ENCODE assay signal across 8 mouse cellular contexts in genomic region chr1:73737083-73737482, GRCm38 (mm10).
DNase-seq lines count a peak whose midpoint lies in the region; ATAC-seq and TF ChIP-seq lines count a peak whose summit lies in the region.

No protein-coding gene starts in this region.

- H3K27me3 ChIP-seq in heart, adult 2 months (ENCODE audit: control insufficient read depth, insufficient read depth, low read length) = no peaks in the 10 kb centered on the region
- H3K27me3 ChIP-seq in ES-Bruce4 (ENCODE audit: control insufficient read depth, insufficient read depth, low read length, poor library complexity, severe bottlenecking) = no peaks in the 10 kb centered on the region
- no peaks in the 10 kb centered on the region for H3K27me3 ChIP-seq in embryonic facial prominence, embryonic 10.5 days (replicated peaks; ENCODE audit: low read depth, poor library complexity, severe bottlenecking)
- no peaks in the 10 kb centered on the region for H3K27me3 ChIP-seq in hindbrain, embryonic 16.5 days (replicated peaks; ENCODE audit: control insufficient read depth, insufficient read depth, low read length)

- H3K4me3 ChIP-seq in heart, adult 2 months = no peak overlapping the region
- no peak overlapping the region for H3K4me3 ChIP-seq in ES-Bruce4 (ENCODE audit: low read depth, low read length)
- H3K4me3 ChIP-seq in embryonic facial prominence, embryonic 10.5 days = no peak overlapping the region
- H3K4me3 ChIP-seq in hindbrain, embryonic 16.5 days (ENCODE audit: low read length) = no peak overlapping the region

- H3K9ac ChIP-seq in heart, adult 2 months (ENCODE audit: low read depth, low read length) = no peak overlapping the region
- H3K9ac ChIP-seq in ES-Bruce4 (ENCODE audit: low read depth, poor library complexity, severe bottlenecking) = no peak overlapping the region
- H3K9ac ChIP-seq in hindbrain, embryonic 16.5 days (ENCODE audit: low read depth, low read length) = no peak overlapping the region

- no peaks in the 10 kb centered on the region for H3K9me3 ChIP-seq in ES-Bruce4 (replicated peaks; ENCODE audit: control insufficient read depth, insufficient read depth, low read length, poor library complexity, severe bottlenecking)
- no peaks in the 10 kb centered on the region for H3K9me3 ChIP-seq in embryonic facial prominence, embryonic 10.5 days
- no peaks in the 10 kb centered on the region for H3K9me3 ChIP-seq in hindbrain, embryonic 16.5 days (ENCODE audit: control insufficient read depth, low read length)

- no peak overlapping the region for H3K27ac ChIP-seq in heart, adult 2 months
- no peak overlapping the region for H3K27ac ChIP-seq in ES-Bruce4 (ENCODE audit: insufficient read depth, low read length)
- no peak overlapping the region for H3K27ac ChIP-seq in embryonic facial prominence, embryonic 10.5 days (replicated peaks)
- no peak overlapping the region for H3K27ac ChIP-seq in hindbrain, embryonic 16.5 days (ENCODE audit: low read depth, low read length)

- H3K4me1 ChIP-seq in heart, adult 2 months (ENCODE audit: control insufficient read depth, insufficient read depth, low read length) = no peaks in the 10 kb centered on the region
- no peaks in the 10 kb centered on the region for H3K4me1 ChIP-seq in ES-Bruce4 (ENCODE audit: control insufficient read depth, insufficient read depth, low read length)
- H3K4me1 ChIP-seq in embryonic facial prominence, embryonic 10.5 days = no peaks in the 10 kb centered on the region
- H3K4me1 ChIP-seq in hindbrain, embryonic 16.5 days (ENCODE audit: control insufficient read depth, insufficient read depth, low read depth, low read length) = no peaks in the 10 kb centered on the region

- intact Hi-C loops in heart, adult 2 months (cut with DNase I) = loop anchor here (5.0 to 10.0 kb wide), 4 partner anchors 75 to 870 kb away; no protein-coding TSS in a partner anchor

- H3K79me2 ChIP-seq in heart, adult 2 months (replicated peaks; ENCODE audit: control insufficient read depth, insufficient read depth, low read length) = no peaks in the 10 kb centered on the region

- no peak for ATAC-seq in hindbrain, embryonic 16.5 days

- no peak for TF ChIP-seq POLR2A in heart, adult 2 months (IDR thresholded peaks at IDR 0.05; ENCODE audit: insufficient read depth, low read depth, low read length)
- TF ChIP-seq POLR2A in ES-Bruce4 (IDR thresholded peaks at IDR 0.05; ENCODE audit: insufficient read depth, low read length) = no peak

- peak; percentile 72 for TF ChIP-seq CTCF in heart, adult 2 months (IDR thresholded peaks at IDR 0.05)
- peak; percentile 44 for TF ChIP-seq CTCF in ES-Bruce4 (IDR thresholded peaks at IDR 0.05; ENCODE audit: low read depth, low read length)

- H3K36me3 ChIP-seq in heart, adult 2 months (ENCODE audit: control insufficient read depth, insufficient read depth, low read length) = no peaks in the 10 kb centered on the region
- H3K36me3 ChIP-seq in ES-Bruce4 (ENCODE audit: control insufficient read depth, insufficient read depth, low read length, poor library complexity, severe bottlenecking) = no peaks in the 10 kb centered on the region
- H3K36me3 ChIP-seq in embryonic facial prominence, embryonic 10.5 days (replicated peaks) = no peaks in the 10 kb centered on the region
- H3K36me3 ChIP-seq in hindbrain, embryonic 16.5 days (ENCODE audit: control insufficient read depth, insufficient read depth, low read length) = no peaks in the 10 kb centered on the region

- H3K4me2 ChIP-seq in hindbrain, embryonic 16.5 days (ENCODE audit: low read length) = no peak overlapping the region

- peak; percentile 41 to 62 for DNase-seq in heart, adult 2 months
- DNase-seq in heart, adult 9 months (ENCODE audit: low spot score in 2 of 2) = no peak
- DNase-seq in embryonic facial prominence, embryonic 10.5 days (ENCODE audit: low spot score) = peak; percentile 27
- DNase-seq in kidney, postnatal 14 days = peak; percentile 74
- DNase-seq in T-cell, adult 2 months (ENCODE audit: low spot score) = no peak
- no peak for DNase-seq in adipocyte (ENCODE audit: low spot score)

- no peak for TF ChIP-seq EP300 in heart, adult 2 months (IDR thresholded peaks at IDR 0.05; ENCODE audit: insufficient read depth, low read depth, low read length)
- no peak for TF ChIP-seq EP300 in ES-Bruce4 (IDR thresholded peaks at IDR 0.05; ENCODE audit: insufficient read depth, low read depth, low read length)

Comparison
In these comparisons a context has a peak if more than half of its experiments do, and no peak if none do; other contexts are left out.
1. DNase-seq: peak in heart, adult 2 months (2 of 2), embryonic facial prominence, embryonic 10.5 days (single experiment) and kidney, postnatal 14 days (single experiment); none in heart, adult 9 months (0 of 2), T-cell, adult 2 months (single experiment) and adipocyte (single experiment).